Mouse (Mus musculus): ENCODE data around the gene Zkscan17.

DNA sequence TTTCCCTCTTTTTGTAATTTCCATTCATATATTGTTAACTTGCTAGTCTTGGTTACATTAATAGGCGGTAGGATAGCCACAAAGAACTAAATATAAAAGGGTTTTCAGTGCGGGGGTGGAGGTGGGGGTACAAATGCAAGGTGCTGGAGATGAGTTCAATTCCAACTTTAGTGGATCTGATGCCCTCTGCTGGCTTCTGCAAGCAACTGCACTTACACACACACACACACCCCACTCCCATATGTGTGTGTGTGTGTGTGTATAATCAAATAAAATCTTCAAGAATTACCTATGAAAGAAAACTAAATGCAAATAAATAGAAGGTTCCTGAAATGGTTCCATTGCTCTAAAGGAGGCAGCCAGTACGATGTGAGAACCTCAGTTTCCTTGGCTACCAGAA is 42.8 kb upstream of the Zkscan17 start:
- TF ChIP-seq CTCF (IDR thresholded peaks at IDR 0.05; ENCODE audit: low read depth, low read length) (no peak), POLR2AphosphoS5 (IDR thresholded peaks at IDR 0.05; ENCODE audit: insufficient replicate concordance, low read depth, low read length) (no peak)

All from G1E (cell line).